Mouse (Mus musculus) urinary bladder, postnatal 14 days (tissue): ENCODE measurements around the gene Taok1.
"Not testable (repeated sequence)": the region's sequence is repeated elsewhere in the genome, so short reads cannot be mapped to it uniquely, and the experiment has no call there.

Source experiments
- DNase-seq: peaks from one replicate; pipeline ENCODE4 v3.0.0; 2021; ENCODE audit warnings: low spot score

The Taok1 gene

GRCm38 (mm10) chr11:77607538-77608455, at the start of gene Taok1:
Gene Taok1, minus strand, starts transcription at chr11:77607815.
- DNase-seq = peak; percentile 98

- not testable (repeated sequence) for DNase-seq
These were observed 46.0 kb upstream of the Taok1 start for GRCm38 (mm10) chr11:77653406-77654190.

GRCm38 (mm10) chr11:77652484-77652883, 44.9 kb upstream of the Taok1 start:
- DNase-seq = no peak

GRCm38 (mm10) chr11:77648878-77649277, 41.3 kb upstream of the Taok1 start:
- DNase-seq = no peak

- no peak for DNase-seq
These were observed 37.9 kb upstream of the Taok1 start for GRCm38 (mm10) chr11:77645481-77645880.

- DNase-seq = no peak
These were observed 33.8 kb upstream of the Taok1 start for GRCm38 (mm10) chr11:77641390-77641789.

GRCm38 (mm10) chr11:77630257-77630670, 22.6 kb upstream of the Taok1 start:
- peak; percentile 82 for DNase-seq

- no peak for DNase-seq
These were observed 21.9 kb upstream of the Taok1 start for GRCm38 (mm10) chr11:77629476-77629875.

- no peak for DNase-seq
These were observed 19.3 kb upstream of the Taok1 start for GRCm38 (mm10) chr11:77626596-77627535.

GRCm38 (mm10) chr11:77625061-77625855, 17.6 kb upstream of the Taok1 start:
- no peak for DNase-seq

- peak; percentile 59 for DNase-seq
These were observed 16.9 kb upstream of the Taok1 start for GRCm38 (mm10) chr11:77624441-77625060.

- no peak for DNase-seq
These were observed 16.4 kb upstream of the Taok1 start for GRCm38 (mm10) chr11:77624002-77624401.

GRCm38 (mm10) chr11:77621902-77622535, 14.4 kb upstream of the Taok1 start:
- DNase-seq = no peak

- DNase-seq = no peak
These were observed 7.5 kb upstream of the Taok1 start for GRCm38 (mm10) chr11:77615084-77615624.

GRCm38 (mm10) chr11:77606835-77607537, 629 bp downstream of the Taok1 start:
- peak; percentile 34 for DNase-seq

- DNase-seq = no peak
These were observed 1.2 kb downstream of the Taok1 start for GRCm38 (mm10) chr11:77606469-77606834.

- DNase-seq = no peak
These were observed 10.3 kb downstream of the Taok1 start for GRCm38 (mm10) chr11:77597266-77597665.

GRCm38 (mm10) chr11:77591388-77591787, 16.2 kb downstream of the Taok1 start:
- no peak for DNase-seq

- DNase-seq = no peak
These were observed 16.8 kb downstream of the Taok1 start for GRCm38 (mm10) chr11:77590801-77591200.
